Mouse (Mus musculus) midbrain, embryonic 16.5 days (tissue): ENCODE results near the gene Cdh6. TPM values are rescaled to one million over a fixed set of nuclear protein-coding genes. Genes with fewer than 3 reads are reported as not detected.

Experiments
- ATAC-seq: fragments of 200-750 bp; cut with Nextera tagmentation; 2 replicates; pipeline ENCODE4 v1.8.0; 2017; ENCODE audit warnings: moderate TSS enrichment
- H3K27ac ChIP-seq: fragments of 300-500 bp; sonication (generic); 2 replicates; pipeline ENCODE4 v1.5.1; 2014; ENCODE audit warnings: mild to moderate bottlenecking, low read length, mixed read lengths
- H3K27me3 ChIP-seq: fragments of 300-500 bp; sonication (generic); 2 replicates; pipeline ENCODE4 v1.6.1; 2014; ENCODE audit warnings: low read depth, low read length, mixed read lengths; ENCODE audit not compliant: control insufficient read depth, insufficient read depth
- H3K36me3 ChIP-seq: fragments of 300-500 bp; sonication (generic); 2 replicates; pipeline ENCODE4 v1.6.1; 2014; ENCODE audit warnings: mild to moderate bottlenecking, low read length, moderate library complexity, mixed read lengths; ENCODE audit not compliant: control insufficient read depth, insufficient read depth
- H3K4me1 ChIP-seq: fragments of 300-500 bp; sonication (generic); 2 replicates; pipeline ENCODE4 v1.6.1; 2014; ENCODE audit warnings: mild to moderate bottlenecking, low read length, mixed read lengths; ENCODE audit not compliant: control insufficient read depth, insufficient read depth
- H3K4me2 ChIP-seq: fragments of 300-500 bp; sonication (generic); 2 replicates; pipeline ENCODE4 v1.6.1; 2014; ENCODE audit warnings: mild to moderate bottlenecking, low read length, mixed read lengths
- H3K4me3 ChIP-seq: fragments of 300-500 bp; sonication (generic); 2 replicates; pipeline ENCODE4 v1.5.1; 2014; ENCODE audit warnings: low read depth, mild to moderate bottlenecking, low read length, moderate library complexity, mixed read lengths
- H3K9ac ChIP-seq: fragments of 300-500 bp; sonication (generic); 2 replicates; pipeline ENCODE4 v1.6.1; 2014; ENCODE audit warnings: low read depth, low read length, mixed read lengths
- H3K9me3 ChIP-seq: fragments of 300-500 bp; sonication (generic); replicated peaks from 2 replicates; pipeline ENCODE4 v1.6.1; 2014; ENCODE audit warnings: mild to moderate bottlenecking, low read length, mixed read lengths; ENCODE audit not compliant: control insufficient read depth, poor library complexity, severe bottlenecking
- WGBS: fragments of 180-500 bp; shearing (Covaris S2); extraction: QIAGEN DNeasy Blood & Tissue Kit; methylation state at CpG from one replicate; pipeline ENCODE4 v1.1.7; 2014; 5-methylcytosine and 5-hydroxymethylcytosine counted together
- polyA plus RNA-seq: library from polyadenylated mRNA; unstranded; fragments of >200 nt; fragmentation: Nextera tagmentation; extraction: Ambion mirVana; gene quantifications from 2 replicates; pipeline ENCODE4 v1.2.1, GENCODE M21; 2015

Cdh6 gene
- polyA plus RNA-seq, 1 experiment from 2014 or later: 19.7 TPM

DNA sequence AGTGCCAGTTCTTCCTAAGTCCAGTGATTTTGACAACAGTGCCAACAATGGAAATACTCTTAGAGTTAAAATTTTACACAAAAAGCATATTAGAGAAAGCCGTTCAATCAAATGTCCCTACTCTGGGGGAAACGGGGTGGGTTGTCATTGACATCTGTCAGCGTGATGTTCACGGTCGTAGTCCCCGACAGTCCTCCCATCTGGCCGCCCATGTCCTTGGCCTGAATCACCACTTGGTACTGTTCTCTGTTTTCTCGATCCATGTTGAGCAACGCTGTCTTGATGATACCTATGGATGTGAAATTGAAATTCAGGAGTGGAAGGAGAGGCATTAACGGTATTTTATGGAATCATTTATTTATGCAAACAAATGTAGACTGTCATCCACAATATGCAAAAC, 116.2 kb downstream of the Cdh6 start:
- ATAC-seq: no peak

GRCm38 (mm10) chr15:13047910-13048309, 125.6 kb downstream of the Cdh6 start:
- Histone ChIP-seq H3K27me3 (no peaks in the 10 kb centered on the region), H3K27ac (no peak overlapping the region), H3K36me3 (0 out of 2 replicates have a peak, but pooled peaks cover 5% of the 10 kb centered on the region), H3K4me1 (no peaks in the 10 kb centered on the region), H3K9me3 (no peaks in the 10 kb centered on the region), H3K4me3 (no peak overlapping the region), H3K4me2 (no peak overlapping the region), H3K9ac (no peak overlapping the region)
- ATAC-seq: no peak
- 80% methylated on average over 7 of the region's 7 CpGs for WGBS

More for the DNA sequence above, 116.2 kb downstream of the Cdh6 start:
- no peak overlapping the region for H3K27ac ChIP-seq
- H3K9me3 ChIP-seq: no peaks in the 10 kb centered on the region
- no peak overlapping the region for H3K4me2 ChIP-seq
- H3K36me3 ChIP-seq: no peaks in the 10 kb centered on the region
- H3K4me1 ChIP-seq: no peaks in the 10 kb centered on the region
- 68% methylated on average over 10 of the region's 10 CpGs for WGBS
- no peak overlapping the region for H3K9ac ChIP-seq
- H3K4me3 ChIP-seq: no peak overlapping the region
- no peaks in the 10 kb centered on the region for H3K27me3 ChIP-seq

- H3K9ac ChIP-seq: no peak overlapping the region
- no peak overlapping the region for H3K27ac ChIP-seq
- H3K9me3 ChIP-seq: no peaks in the 10 kb centered on the region
- H3K4me1 ChIP-seq: no peaks in the 10 kb centered on the region
- WGBS: 64% methylated on average over 16 of the region's 16 CpGs
- peak; percentile 32; the same call in 1 of the 2 replicates for ATAC-seq
- H3K4me2 ChIP-seq: no peak overlapping the region
- peaks cover 5% of the 10 kb centered on the region for H3K36me3 ChIP-seq
- H3K4me3 ChIP-seq: no peak overlapping the region
- H3K27me3 ChIP-seq: no peaks in the 10 kb centered on the region
These were observed 139.0 kb downstream of the Cdh6 start for GRCm38 (mm10) chr15:13034436-13034835.

DNA sequence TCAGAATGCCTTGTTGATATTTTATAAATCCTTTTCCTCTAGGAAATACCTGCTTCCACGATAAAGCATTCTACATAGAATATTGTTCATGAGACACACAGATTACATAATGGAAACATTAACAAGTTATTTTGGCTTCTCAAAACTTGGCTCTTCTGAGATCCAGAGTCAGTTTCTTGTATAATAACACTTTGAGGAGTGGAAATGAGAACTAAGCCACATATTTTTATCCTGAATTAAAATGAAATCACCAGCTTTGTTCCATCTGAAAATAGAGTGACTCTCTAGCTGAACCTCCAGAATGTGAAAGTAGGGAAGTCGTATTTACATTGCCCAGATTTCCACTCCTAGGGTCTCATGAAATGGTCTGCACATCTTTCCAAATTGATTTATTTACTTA, 142.8 kb downstream of the Cdh6 start:
- ATAC-seq: no peak
- no peak overlapping the region for H3K4me2 ChIP-seq
- no peaks in the 10 kb centered on the region for H3K9me3 ChIP-seq
- peaks cover 5% of the 10 kb centered on the region for H3K36me3 ChIP-seq
- no peaks in the 10 kb centered on the region for H3K4me1 ChIP-seq
- no peak overlapping the region for H3K4me3 ChIP-seq
- 82% methylated on average over 2 of the region's 2 CpGs for WGBS
- no peak overlapping the region for H3K9ac ChIP-seq
- H3K27me3 ChIP-seq: no peaks in the 10 kb centered on the region
- no peak overlapping the region for H3K27ac ChIP-seq

GRCm38 (mm10) chr15:13027513-13027912, 146.0 kb downstream of the Cdh6 start:
- 75% methylated on average over 5 of the region's 5 CpGs for WGBS
- H3K4me2 ChIP-seq: no peak overlapping the region
- no peaks in the 10 kb centered on the region for H3K36me3 ChIP-seq
- H3K4me3 ChIP-seq: no peak overlapping the region
- H3K9me3 ChIP-seq: no peaks in the 10 kb centered on the region
- H3K27ac ChIP-seq: no peak overlapping the region
- H3K4me1 ChIP-seq: no peaks in the 10 kb centered on the region
- H3K27me3 ChIP-seq: no peaks in the 10 kb centered on the region
- no peak for ATAC-seq
- no peak overlapping the region for H3K9ac ChIP-seq

DNA sequence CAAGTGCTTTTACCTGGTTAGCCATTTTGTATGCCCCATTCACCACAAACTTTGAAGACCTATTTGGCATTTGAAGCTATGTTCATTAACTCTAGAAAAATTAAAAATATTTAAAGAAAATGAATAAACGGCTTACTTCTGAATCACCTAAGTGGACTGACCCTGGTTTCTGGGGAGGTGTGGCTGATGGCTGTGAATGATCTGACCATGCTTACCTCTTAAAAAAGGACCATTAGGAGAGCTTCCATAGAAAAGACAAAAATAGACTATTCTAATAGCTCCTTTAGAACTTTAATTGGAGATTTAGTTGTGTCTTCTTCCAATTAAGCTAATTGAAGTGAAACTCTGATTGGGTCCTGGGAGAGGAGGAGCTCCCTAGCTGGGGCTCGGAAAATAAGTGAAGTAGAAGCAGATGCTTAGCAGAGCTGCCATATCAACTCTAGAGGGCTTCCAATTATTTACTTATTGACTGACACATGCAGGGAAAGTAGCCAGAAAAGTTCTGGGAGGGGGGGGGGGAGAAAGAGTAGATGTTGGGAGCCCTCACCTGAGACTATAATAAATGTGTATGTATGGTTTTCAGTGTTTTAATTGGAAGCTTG, 156.6 kb downstream of the Cdh6 start:
- 93% methylated on average over 2 of the region's 2 CpGs for WGBS
- no peak overlapping the region for H3K27ac ChIP-seq
- H3K9ac ChIP-seq: no peak overlapping the region
- no peaks in the 10 kb centered on the region for H3K4me1 ChIP-seq
- no peak for ATAC-seq
- H3K27me3 ChIP-seq: no peaks in the 10 kb centered on the region
- H3K9me3 ChIP-seq: no peaks in the 10 kb centered on the region
- no peak overlapping the region for H3K4me3 ChIP-seq
- H3K36me3 ChIP-seq: no peaks in the 10 kb centered on the region
- H3K4me2 ChIP-seq: no peak overlapping the region

- WGBS: 44% methylated on average over 4 of the region's 4 CpGs
- Histone ChIP-seq H3K4me3 (no peak overlapping the region), H3K36me3 (no peaks in the 10 kb centered on the region), H3K9me3 (no peaks in the 10 kb centered on the region), H3K4me2 (no peak overlapping the region), H3K9ac (no peak overlapping the region), H3K27ac (no peak overlapping the region), H3K27me3 (no peaks in the 10 kb centered on the region), H3K4me1 (no peaks in the 10 kb centered on the region)
- ATAC-seq: no peak
These were observed 164.7 kb downstream of the Cdh6 start for GRCm38 (mm10) chr15:13008803-13009202.

- Histone ChIP-seq H3K27ac (no peak overlapping the region), H3K4me3 (no peak overlapping the region), H3K9me3 (no peaks in the 10 kb centered on the region), H3K27me3 (no peaks in the 10 kb centered on the region), H3K4me2 (no peak overlapping the region), H3K9ac (no peak overlapping the region), H3K36me3 (no peaks in the 10 kb centered on the region), H3K4me1 (no peaks in the 10 kb centered on the region)
- 87% methylated on average over 13 of the region's 13 CpGs for WGBS
- ATAC-seq: no peak
These were observed 167.5 kb downstream of the Cdh6 start for GRCm38 (mm10) chr15:13005934-13006333.

- Histone ChIP-seq H3K4me3 (no peak overlapping the region), H3K4me2 (no peak overlapping the region), H3K4me1 (no peaks in the 10 kb centered on the region), H3K9ac (no peak overlapping the region), H3K36me3 (no peaks in the 10 kb centered on the region), H3K27ac (no peak overlapping the region), H3K9me3 (no peaks in the 10 kb centered on the region), H3K27me3 (no peaks in the 10 kb centered on the region)
- WGBS: 75% methylated on average over 7 of the region's 7 CpGs
- ATAC-seq: no peak
These were observed 171.9 kb downstream of the Cdh6 start for GRCm38 (mm10) chr15:13001549-13001948.
